Mouse (Mus musculus) ES-Bruce4 (cell line): Measurements from ENCODE around the gene Rnasel.

Experiments used
- CTCF ChIP-seq: IDR thresholded peaks from one replicate; pipeline ENCODE4 v1.8.1; 2011; ENCODE audit warnings: low read depth, low read length
- POLR2A ChIP-seq: IDR thresholded peaks from one replicate; pipeline ENCODE4 v1.8.1; 2011; ENCODE audit warnings: low read length; ENCODE audit not compliant: insufficient read depth

- TF ChIP-seq CTCF (no peak), POLR2A (peak; percentile 51)
Measured at GRCm38 (mm10) chr1:153740145-153740544, 9.1 kb upstream of the Rnasel start, which contains the start of gene Rgs16.
